Mouse (Mus musculus) C2C12 (cell line): Measurements from ENCODE around the gene R3hdm4. TPM values are rescaled to one million over a fixed set of nuclear protein-coding genes. Genes with fewer than 3 reads are reported as not detected.

Experiments
- H3K27me3 ChIP-seq: one replicate; pipeline ENCODE4 v1.6.1; 2011; ENCODE audit not compliant: control insufficient read depth, insufficient read depth, insufficient read length
- H3K36me3 ChIP-seq: one replicate; pipeline ENCODE4 v1.6.1; 2011; ENCODE audit not compliant: control insufficient read depth, insufficient read depth
- H3K4me3 ChIP-seq: one replicate; pipeline ENCODE4 v1.5.1; 2011; ENCODE audit warnings: mild to moderate bottlenecking, control low read depth; ENCODE audit not compliant: poor library complexity, insufficient read depth, severe bottlenecking
- H3K79me2 ChIP-seq: one replicate; pipeline ENCODE4 v1.6.1; 2011; ENCODE audit not compliant: control insufficient read depth, insufficient read depth
- H3K79me3 ChIP-seq: one replicate; pipeline ENCODE4 v1.6.1; 2011; ENCODE audit warnings: low read depth, control low read depth
- H3ac ChIP-seq: one replicate; pipeline ENCODE3; 2011; ENCODE audit warnings: low read depth; ENCODE audit not compliant: control insufficient read depth, insufficient read length
- CEBPB ChIP-seq: IDR thresholded peaks from one replicate; pipeline ENCODE4 v1.6.1; 2011; ENCODE audit warnings: low read depth, mild to moderate bottlenecking, control low read depth, moderate library complexity
- CTCF ChIP-seq: IDR thresholded peaks from one replicate; pipeline ENCODE4 v1.5.1; 2011; ENCODE audit not compliant: control insufficient read depth, insufficient read depth, insufficient read length
- FOSL1 ChIP-seq: IDR thresholded peaks from one replicate; pipeline ENCODE4 v1.8.0; 2011; ENCODE audit warnings: mild to moderate bottlenecking, low read length; ENCODE audit not compliant: poor library complexity, insufficient read depth, severe bottlenecking
- MAX ChIP-seq: IDR thresholded peaks from one replicate; pipeline ENCODE4 v1.6.1; 2011; ENCODE audit warnings: mild to moderate bottlenecking, control low read depth
- MYOD1 ChIP-seq: IDR thresholded peaks from one replicate; pipeline ENCODE4 v1.6.1; 2011; ENCODE audit warnings: low read depth; ENCODE audit not compliant: control insufficient read depth, insufficient read length
- MYOG ChIP-seq: IDR thresholded peaks from one replicate; pipeline ENCODE4 v1.6.1; 2011; ENCODE audit not compliant: control insufficient read depth, insufficient read length; ENCODE audit errors: extremely low read depth
- USF1 ChIP-seq: IDR thresholded peaks from one replicate; pipeline ENCODE4 v1.6.1; 2011; ENCODE audit warnings: low read depth, mild to moderate bottlenecking, control low read depth, moderate library complexity
- long read RNA-seq, 2 experiments: library from polyadenylated mRNA; unstranded; transcript quantifications; one replicate each; pipeline ENCODE4 v2.0.0; 2019 to 2020
- polyA plus RNA-seq: library from polyadenylated mRNA; unstranded; fragments of >200 nt; fragmentation: generic; extraction: Trizol; gene quantifications from one replicate; pipeline ENCODE4 v1.2.1, GENCODE M21; 2012; ENCODE audit warnings: missing spikeins

R3hdm4 gene
- polyA plus RNA-seq: 46.7 TPM
- long read RNA-seq, experiment 1, transcript R3hdm4-201 (8 exons, 1,898 nt): major isoform, 80 of 120 reads
- long read RNA-seq, experiment 1, partial matches to known transcripts: 6 of 120 reads
- long read RNA-seq, experiment 1, other reads (novel, unspliced or antisense): 34 of 120 reads
- long read RNA-seq, experiment 2, transcript R3hdm4-201 (8 exons, 1,898 nt): major isoform, 221 of 265 reads
- long read RNA-seq, experiment 2, partial matches to known transcripts: 6 of 265 reads
- long read RNA-seq, experiment 2, other reads (novel, unspliced or antisense): 38 of 265 reads

DNA sequence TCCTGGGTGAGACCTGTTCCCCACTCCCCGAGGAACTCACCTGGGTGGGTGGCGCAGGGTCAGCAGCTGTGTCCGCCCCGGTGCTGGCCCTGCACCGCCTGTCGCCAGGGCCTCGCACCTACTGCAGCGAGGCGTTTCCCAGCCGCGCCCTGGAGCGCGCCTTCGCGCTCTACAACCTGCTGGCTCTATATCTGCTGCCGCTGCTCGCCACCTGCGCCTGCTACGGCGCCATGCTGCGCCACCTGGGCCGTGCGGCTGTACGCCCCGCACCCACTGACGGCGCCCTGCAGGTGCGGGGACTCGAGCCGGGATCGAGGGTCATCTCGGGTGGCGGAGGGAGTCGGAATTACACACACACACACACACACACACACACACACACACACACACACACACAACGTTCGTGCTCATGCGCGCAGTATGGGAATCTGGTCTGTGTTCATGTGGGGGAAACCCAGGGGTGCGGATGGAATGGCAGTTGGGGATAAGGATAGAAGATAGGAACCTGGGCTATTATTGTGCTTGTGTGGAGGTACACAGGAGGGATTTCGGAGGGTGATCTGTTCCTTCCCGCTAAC lies at the start of gene R3hdm4:
Gene R3hdm4, minus strand, starts transcription at position 251 of the 578 bp plus-strand sequence.
- Histone ChIP-seq H3K79me2 (peaks cover 7% of the 10 kb centered on the region), H3ac (no peak within 1 kb of the TSS), H3K79me3 (no peaks in the 10 kb centered on the region), H3K27me3 (peaks cover 34% of the 10 kb centered on the region), H3K4me3 (no peak within 1 kb of the TSS), H3K36me3 (no peaks in the 10 kb centered on the region)
- TF ChIP-seq USF1 (no peak), MYOG (no peak), CEBPB (no peak), CTCF (no peak), MYOD1 (no peak), FOSL1 (no peak), MAX (no peak)

DNA sequence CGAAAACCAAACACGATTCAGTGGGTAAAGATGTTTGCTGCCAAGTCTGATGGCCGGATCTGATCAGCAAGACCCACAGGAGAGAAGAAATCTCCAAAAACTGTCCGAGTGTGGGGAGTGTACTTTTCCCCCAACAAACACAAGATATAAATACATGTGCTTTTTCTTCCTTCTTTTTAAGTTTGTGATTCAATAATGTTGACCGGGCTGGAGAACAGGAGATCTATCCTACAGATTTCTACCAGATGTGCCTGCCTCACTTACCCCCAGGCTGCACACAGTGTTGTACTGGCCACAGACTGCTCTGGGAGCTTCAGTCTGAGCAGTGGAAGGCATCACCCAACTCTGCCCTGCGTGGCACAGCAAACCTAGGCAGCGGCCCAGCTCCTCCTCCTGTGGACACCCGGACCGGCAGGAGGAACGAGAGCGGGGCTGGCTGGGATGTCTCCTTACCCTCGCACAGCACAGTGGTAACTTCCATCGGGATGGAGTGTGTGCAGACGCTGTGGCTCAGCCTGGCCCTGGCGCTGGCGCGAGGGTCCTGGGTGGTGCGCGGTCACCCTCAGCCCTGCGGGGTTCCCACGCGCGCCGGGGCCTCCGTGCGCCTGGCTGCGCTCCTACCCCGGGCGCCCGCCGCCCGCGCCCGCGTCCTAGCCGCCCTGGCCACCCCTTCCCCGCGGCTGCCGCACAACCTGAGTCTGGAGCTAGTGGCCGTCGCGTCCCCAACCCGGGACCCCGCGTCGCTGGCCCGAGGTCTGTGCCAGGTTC lies 49.6 kb upstream of the R3hdm4 start, which contains the start of gene Grin3b:
Gene Grin3b, plus strand, starts transcription at position 301 of the 768 bp plus-strand sequence.
- peaks cover 3% of the 10 kb centered on the region for H3K27me3 ChIP-seq
- no peak within 1 kb of the TSS for H3ac ChIP-seq
- H3K36me3 ChIP-seq: peaks cover 27% of the 10 kb centered on the region
- TF ChIP-seq MYOD1 (no peak), MAX (no peak), FOSL1 (no peak), CTCF (no peak), CEBPB (no peak), USF1 (no peak), MYOG (no peak)
- H3K79me2 ChIP-seq: no peaks in the 10 kb centered on the region
- H3K4me3 ChIP-seq: no peak within 1 kb of the TSS
- no peaks in the 10 kb centered on the region for H3K79me3 ChIP-seq

DNA sequence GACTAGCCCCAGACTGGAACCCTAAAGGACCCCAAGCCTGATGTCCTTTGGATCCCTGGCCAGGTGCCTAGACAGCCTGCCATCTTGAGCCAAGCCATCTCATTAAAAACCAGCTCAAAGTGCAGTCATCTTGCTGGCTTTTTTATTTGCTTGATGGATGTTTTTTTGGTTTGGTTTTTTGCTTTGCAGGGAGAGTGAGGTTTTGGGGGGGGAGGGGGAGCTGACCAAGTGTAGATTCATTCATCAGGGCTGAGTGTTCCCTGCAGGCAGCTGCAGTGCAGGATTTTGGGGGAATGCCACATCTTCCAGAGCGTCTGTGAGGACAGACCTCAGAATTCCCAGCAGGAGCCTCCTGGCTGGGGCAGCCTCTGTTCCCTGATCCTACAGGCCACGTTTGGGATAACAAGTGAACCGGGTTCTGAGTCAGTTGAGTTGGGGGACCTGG lies 48.1 kb upstream of the R3hdm4 start:
- no peak for TF ChIP-seq FOSL1
- TF ChIP-seq USF1: no peak
- TF ChIP-seq MYOD1: no peak
- TF ChIP-seq MAX: no peak
- H3K79me2 ChIP-seq: no peaks in the 10 kb centered on the region
- H3K27me3 ChIP-seq: peaks cover 3% of the 10 kb centered on the region
- H3K79me3 ChIP-seq: no peaks in the 10 kb centered on the region
- H3K4me3 ChIP-seq: no peak overlapping the region
- peaks cover 36% of the 10 kb centered on the region for H3K36me3 ChIP-seq
- H3ac ChIP-seq: no peak overlapping the region

DNA sequence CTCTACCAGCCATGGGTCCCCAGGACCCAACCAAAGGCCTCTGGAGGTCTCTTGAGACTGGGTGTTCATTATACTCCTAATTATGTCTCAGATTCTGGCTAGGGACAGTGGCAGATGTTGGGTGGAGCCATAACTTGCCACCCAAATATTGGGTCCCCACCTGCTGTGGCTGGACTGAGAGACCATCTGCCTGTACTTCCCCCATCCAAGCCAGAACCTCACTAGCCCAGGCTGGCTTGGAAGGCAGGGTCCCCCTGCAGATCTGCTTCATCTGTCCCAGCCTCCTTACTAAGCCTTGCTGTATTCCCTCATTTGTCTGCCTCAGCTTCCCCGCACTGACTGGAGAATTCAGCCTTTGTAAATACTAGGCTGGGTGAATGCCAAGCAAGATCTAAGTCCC lies 47.2 kb upstream of the R3hdm4 start:
- Histone ChIP-seq H3K79me3 (no peaks in the 10 kb centered on the region), H3K79me2 (no peaks in the 10 kb centered on the region), H3ac (no peak overlapping the region), H3K36me3 (peaks cover 42% of the 10 kb centered on the region), H3K27me3 (peaks cover 3% of the 10 kb centered on the region), H3K4me3 (no peak overlapping the region)
- no peak for TF ChIP-seq MYOG
- no peak for TF ChIP-seq CTCF
- no peak for TF ChIP-seq USF1
- no peak for TF ChIP-seq MYOD1
- no peak for TF ChIP-seq MAX
- no peak for TF ChIP-seq FOSL1
- no peak for TF ChIP-seq CEBPB

DNA sequence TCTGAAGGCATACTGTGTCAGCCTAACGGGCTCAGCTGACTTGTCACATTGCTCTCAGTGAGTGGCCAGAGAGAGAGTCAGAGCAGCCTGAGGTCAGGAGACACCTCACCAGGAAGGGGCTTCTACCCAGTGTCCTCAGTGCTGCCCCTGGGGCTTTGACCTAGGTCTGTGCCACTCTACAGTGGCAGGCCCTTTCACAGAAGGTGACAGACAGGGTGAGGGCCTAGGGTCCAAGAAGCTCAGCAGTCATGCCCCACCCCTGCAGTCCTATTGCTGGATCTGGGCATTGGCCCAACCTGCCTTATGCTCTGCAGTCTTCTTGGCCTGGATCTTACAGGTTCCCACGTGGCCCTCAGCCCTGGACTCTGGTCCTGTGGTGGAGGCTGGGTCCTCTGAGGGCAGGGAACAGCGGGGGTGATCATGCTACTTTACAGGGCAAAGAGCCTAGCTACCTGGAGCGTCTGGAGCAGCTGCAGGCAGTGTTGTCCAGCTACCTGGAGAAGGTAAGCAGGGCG lies 45.9 kb upstream of the R3hdm4 start:
- Histone ChIP-seq H3K79me3 (peaks cover 3% of the 10 kb centered on the region), H3K79me2 (peaks cover 12% of the 10 kb centered on the region), H3ac (no peak overlapping the region), H3K36me3 (peaks cover 55% of the 10 kb centered on the region), H3K4me3 (no peak overlapping the region), H3K27me3 (peaks cover 3% of the 10 kb centered on the region)
- TF ChIP-seq USF1 (no peak), FOSL1 (no peak), CEBPB (no peak), CTCF (no peak), MYOG (no peak), MYOD1 (no peak), MAX (no peak)
